Mouse (Mus musculus) MN1 (cell line): ENCODE data around the gene Ide.
"Not testable (repeated sequence)": the region's sequence is repeated elsewhere in the genome, so short reads cannot be mapped to it uniquely, and the experiment has no call there.

ENCODE experiments used
- DNase-seq: peaks from one replicate; pipeline ENCODE4 v3.0.0-alpha.2; 2016; ENCODE audit warnings: low spot score

Gene Ide

DNA sequence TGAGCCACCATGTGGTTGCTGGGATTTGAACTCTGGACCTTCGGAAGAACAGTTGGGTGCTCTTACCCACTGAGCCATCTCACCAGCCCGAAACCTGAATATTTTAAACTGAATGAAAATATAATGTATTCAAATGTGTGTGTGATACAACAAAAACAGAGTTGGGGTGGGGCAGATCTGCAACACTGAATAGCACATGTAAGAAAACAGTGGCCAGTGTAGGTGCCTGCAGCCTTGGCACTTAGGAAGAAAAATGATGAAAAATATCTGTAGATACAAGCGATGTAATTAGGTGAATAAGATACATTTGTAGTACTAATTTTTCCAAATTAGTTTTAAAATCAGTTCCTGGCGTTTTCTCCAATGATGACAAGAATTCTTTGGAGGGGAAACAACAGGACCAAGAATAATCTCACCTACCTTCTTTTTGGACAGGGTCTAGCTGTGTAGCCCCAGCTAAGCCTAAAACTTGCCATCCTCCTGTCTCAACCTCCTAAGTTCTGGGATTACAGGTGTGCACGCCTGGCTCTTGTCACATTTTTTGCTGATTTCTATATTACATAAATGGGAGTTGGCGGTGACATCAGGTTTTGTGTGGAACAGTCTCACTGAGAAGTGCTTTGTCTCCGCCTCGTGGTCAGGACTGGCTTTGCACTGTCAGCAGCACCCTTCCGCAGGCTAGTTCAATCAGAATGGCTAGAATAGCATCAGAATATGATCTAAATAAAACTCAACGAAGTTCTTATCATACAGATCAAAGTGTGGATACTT is 72.1 kb downstream of the Ide start:
- peak; percentile 81 for DNase-seq

DNA sequence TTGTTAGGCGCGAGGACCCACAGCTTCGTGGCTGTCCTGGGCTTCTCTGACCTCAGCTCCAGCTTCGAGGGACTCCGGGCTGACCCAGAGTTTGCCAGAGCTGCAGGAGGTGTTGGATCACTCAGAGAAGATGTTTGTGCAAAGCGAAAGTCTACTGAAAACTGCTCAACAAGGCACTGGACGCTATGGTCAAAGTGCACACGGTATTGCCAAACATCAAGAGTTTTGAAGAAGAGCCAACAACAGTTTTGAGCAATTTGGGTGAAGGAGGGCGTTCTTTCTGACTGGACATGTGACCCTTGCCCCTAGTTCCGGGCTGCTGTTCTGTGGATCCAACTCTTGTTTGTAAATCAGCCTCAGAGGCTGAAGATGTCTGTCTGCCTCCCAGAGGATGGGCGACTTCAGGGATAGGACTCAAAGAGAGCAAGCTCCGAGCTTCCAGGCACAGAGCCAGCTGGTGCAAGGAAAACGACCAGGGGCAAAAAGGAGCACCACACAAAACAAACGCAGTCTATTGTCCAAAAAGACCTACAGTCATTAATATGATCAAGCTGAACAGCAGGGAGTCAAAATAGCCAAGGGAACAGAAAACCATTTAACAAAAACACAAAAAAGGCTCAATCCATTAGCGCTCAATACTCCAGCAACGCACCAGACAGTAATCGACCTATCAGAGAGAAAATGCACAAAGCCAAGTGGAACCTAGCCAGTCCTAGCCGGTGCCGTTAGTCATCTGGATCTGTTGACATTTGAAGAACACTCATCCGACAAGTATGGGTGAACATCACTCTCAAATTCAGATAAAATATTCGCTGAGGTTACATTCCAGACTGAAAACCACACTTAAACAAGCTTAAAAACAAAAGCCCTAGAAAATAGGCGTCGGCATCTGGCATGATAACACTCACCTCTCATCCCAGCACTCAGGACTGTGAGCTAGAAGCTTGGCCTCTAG is 73.4 kb downstream of the Ide start:
- peak; percentile 37 for DNase-seq

DNA sequence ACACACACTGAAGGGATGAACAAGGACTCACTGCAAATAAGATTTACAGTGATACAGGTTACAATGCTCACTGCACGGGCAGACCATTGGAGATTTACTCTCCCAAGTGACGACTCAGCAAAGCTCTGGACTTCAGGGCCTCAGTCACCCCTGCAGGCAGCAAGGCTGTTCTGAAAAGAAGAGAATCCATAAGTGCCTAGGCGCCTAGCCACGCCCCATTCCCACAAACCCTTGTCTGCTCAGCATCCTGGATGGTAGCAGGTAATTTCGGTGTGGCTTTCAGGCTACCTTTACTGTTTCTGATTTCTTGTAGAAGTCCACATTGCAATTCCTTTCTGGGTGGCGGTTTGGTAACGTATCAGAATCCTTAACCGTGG is 74.1 kb downstream of the Ide start:
- DNase-seq, result peak; percentile 41

DNA sequence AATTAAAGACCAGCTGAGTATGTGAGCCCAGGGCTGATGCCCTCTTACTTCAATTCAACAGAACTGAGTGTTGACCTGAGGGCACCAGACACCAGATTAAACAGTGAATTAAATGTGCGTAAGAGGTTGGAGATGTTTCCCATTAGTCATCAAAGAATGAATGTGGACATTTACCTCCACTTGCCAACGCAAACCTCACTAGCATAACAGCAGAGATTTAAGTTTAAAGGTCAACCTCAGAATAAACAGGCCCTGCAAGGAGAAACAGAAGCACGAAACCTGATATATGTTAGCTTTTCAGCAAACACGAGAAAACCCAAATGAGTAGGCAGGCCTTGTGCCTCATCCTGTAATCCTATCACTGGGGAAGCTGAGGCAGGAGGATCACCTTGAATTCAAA is 75.3 kb downstream of the Ide start:
- DNase-seq, result no peak

DNA sequence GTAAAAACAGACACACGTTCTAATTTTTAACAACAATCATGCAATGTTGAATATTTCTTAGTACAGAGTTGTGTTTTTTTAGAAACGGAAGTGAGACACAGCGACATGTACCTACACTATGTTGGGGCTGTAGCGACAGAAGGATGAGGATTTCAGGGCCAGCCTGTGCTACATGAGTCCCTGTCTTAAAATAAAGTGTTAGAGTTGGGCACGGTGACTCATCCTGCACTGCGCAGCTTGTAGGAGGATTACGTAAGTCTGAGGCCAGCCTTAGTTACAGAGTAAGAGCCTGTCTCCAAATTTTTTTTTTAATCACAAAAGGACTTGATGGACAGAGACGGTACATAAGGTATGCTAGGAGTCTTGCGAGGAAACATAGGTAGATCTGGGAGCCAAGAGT is 82.3 kb downstream of the Ide start:
- DNase-seq, result no peak

DNA sequence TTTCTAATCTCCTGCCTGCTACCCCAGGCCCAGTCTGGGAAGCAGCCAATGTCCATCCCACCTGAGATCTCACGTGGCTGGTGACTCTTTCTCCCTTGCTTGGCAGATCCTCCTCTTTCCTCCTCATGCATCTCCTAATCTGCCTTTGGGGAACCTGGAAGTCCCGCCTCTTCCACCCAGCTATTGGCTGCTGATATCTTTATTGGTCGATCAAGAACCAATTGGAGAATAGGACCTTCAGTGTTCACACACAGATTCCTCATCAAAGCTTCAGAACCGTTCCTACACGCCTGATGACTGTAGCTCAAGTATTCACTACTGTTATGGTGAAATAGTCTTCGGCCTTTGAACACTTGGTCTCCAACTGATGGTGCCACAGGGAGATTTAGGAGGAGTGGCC is 85.5 kb downstream of the Ide start:
- no peak for DNase-seq

DNA sequence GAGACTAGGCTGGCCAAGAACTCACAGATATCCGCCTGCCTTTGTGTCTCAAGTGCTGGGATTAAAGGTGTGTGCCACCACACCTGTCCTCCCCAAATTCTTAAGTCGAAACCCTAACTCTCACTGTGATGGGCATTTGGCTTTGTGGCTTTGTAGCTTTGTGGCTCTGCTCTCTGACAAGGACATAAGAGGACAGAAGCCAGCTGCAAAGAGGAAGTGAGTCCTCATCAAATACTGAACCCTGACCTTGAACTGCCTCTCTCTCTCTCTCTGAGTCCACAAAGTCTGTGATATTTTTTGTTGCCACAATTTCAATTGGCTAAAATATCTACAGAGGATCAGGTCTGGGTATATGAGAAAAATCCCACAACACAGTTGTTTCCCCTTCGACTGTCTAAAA is 89.5 kb downstream of the Ide start:
- DNase-seq, result no peak

DNA sequence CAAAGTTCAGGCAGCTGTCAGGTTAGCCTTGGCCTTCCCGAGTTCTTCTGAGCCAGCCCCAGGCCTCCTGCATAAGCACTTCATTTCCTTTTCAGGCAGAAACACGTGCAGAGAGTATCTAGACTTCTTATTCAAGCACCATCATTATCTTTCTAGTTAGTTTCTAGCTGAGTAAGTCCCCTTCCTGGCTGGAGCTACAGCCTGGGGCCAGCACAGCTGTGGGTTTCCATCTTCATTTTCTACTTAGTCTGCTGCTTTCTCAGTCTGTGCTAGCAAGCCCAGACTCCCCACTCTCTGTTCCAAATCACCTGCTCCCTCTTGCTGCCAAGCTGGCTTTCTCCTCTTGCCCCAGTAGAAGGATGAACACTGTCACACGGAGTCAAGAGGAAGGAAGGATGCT is 90.8 kb downstream of the Ide start:
- DNase-seq, result no peak

DNA sequence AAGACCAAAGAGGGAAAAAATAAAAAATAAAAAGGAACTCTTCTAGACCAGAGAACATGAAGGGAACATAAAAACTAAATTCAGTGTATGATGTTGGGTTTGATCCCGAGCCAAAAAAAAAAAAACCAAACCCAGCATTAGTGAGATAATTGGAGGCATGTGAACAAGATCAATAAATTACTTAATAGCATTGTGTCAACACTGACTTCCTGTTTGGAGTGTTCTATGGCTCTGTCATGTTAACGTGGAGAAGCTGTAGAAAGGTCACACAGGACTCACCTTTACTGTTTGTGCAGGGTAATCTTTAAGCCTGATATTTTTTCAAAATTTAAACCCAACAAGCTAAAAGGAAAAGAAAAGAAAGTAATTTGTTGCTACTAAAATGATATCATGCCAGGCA is 94.9 kb downstream of the Ide start:
- DNase-seq, result no peak

DNA sequence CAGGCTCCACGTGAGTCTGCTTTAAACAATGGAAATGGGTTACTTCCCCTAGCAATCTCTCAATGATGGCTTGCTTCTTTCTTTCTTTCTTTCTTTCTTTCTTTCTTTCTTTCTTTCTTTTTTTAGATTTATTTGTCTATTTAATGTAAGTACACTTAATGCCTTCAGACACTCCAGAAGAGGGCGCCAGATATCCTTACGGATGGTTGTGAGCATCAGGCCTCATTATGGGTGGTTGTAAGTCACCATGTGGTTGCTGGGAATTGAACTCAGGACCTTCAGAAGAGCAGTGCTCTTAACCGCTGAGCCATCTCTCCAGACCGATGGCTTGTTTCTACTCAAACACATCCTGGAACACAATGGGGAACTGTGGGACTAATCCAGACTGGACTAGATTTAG is 96.5 kb downstream of the Ide start:
- no peak for DNase-seq

DNA sequence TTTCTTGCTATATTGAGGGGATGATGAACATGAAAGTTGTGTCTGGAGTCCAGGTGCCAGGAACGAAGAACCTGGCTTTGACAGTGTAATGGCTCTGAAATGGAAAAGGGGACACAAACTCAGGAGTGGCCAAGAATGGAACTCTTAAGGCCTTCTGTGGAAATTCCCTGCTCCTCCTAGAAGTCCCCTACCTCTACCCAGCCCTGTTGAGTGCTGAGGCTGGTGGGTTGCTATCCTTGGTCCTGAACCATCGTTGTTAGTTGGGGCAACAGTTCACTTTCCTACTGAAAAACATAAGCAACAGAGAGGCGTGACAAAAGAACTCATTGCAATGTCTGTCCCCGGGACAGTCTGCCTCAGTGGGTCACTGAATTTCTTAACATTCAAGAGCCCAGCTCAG is 98.6 kb downstream of the Ide start:
- no peak for DNase-seq

DNA sequence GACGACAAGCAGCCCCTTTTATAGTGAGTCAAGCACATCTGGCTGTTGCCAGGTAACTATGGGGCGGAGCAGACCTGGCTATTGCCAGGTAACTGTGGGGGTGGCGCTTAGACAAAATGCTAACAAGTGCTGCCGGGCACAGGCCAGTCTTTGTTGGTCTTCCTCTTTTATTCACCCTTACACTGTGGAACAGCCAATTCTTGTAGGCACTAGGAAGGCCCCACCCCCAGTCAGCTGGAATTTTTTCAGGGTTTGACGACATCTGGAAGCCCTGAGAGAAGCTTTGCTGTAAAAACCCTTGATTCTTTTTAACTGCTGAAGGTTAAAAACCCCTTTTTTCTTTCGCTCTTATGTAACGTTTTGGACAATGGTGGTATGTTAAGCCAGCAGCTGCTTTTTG is 99.0 kb downstream of the Ide start:
- no peak for DNase-seq

DNA sequence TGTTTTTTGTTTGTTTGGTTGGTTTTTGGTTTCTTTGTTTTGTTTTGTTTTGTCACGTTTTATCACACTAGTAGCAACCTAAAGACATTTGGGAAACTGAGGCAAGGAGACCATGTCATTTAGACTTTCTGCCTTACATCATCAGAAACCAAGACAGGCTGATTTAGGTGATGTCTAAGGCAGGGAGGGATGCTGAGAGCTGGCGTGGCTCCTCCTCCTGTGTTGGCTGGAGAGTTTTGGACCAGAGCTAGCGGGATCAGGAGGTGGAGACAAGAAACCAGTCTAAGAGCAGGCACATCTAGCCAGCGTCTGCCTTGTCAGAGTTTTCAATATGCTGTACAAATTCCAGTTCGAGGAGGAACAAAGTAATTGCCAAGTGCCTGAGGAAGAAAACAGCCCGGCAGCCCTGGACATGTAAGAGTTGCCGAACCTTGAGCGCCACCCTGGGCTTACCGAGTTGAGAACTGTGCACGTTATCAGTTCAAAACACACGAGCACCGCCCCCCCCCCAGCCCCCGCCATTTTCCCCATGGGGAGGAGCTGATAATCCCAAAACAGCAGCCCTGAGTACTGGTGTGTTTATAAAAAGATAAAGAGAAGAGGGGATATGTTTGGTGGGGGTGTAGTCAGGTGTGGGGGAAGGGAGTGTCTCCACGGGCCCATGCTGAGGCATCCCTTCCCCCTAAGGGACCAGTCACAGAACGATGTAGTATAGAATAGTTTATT is 99.8 kb downstream of the Ide start:
- DNase-seq, result peak; percentile 9

DNA sequence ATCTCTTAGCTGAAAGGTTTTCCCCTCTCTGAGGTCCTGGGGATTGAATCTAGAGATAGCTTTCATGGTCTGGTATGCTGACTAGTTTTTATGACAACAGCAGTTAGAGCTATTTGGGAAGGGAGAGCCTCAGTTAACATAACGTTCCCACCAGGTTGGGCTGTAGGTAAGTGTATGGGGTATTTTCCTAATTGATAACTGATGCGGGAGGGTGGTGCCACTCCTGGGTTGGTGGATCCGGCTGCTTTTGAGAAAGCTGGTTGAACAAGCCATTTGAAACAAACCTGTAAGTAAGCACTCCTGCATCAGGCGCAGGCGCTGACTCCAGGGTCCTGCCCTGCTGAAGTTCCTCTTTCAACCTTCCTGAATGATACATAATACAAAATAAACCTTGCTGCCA is 100.3 kb downstream of the Ide start:
- DNase-seq, result no peak

DNA sequence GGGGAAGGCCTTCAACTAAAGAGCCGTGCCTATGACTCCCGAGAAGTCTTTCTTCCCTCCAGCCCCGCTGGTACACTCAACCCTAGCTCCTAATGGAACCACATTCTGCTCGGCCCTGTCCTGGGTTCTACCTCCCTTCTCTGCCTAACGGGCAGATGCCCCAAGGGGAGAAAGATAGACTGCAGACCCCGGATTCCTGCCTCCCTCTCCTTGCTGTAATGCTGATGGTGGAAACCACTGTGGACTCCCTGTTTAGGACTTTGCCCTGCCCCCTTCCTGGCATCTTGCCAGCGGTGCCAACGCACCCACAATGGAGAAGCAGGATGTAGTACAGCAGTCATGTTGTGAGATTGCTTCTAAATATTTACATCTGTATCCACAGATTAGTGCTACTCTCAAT is 101.8 kb downstream of the Ide start:
- DNase-seq, result no peak

DNA sequence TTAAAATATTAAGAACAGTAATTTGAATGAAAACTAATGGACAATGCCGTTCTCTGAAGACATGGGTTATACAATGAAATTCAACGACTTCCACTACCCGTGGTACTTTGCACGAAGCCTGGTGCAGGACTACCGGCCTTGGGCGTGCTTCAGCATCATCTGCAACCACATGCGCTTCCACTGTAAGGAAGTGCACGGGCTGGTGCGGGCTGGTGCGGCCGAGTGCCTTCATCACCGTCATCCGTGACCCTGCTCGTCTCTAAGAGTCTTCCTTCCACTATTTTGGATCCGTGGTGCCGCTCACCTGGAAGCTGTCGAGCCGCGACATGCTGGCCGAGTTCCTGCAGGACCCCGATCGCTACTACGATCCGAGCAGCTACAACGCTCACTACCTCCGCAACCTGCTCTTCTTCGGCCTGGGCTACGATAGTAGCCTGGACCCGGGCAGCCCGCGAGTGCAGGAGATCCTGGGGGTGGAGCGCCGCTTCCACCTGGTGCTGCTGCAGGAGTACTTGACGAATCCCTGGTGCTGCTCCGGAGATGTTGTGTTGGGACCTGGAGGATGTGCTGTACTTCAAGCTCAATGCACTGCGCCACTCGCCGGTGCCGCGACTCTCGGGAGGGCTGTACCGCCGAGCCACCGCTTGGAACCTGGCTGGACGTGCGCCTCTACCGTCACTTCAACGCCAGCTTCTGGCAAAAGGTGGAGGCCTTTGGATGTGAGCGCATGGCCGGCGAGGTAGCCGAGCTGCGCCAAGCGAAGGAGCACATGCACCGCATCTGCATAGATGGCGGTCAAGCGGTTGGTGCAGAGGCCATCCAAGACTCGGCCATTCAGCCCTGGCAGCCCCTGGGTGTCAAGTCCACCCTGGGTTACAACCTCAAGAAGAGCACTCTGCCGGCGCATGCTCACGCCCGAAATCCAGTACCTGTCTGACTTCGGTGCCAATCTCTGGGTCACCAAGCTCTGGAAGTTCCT is 103.8 kb downstream of the Ide start:
- no peak for DNase-seq

DNA sequence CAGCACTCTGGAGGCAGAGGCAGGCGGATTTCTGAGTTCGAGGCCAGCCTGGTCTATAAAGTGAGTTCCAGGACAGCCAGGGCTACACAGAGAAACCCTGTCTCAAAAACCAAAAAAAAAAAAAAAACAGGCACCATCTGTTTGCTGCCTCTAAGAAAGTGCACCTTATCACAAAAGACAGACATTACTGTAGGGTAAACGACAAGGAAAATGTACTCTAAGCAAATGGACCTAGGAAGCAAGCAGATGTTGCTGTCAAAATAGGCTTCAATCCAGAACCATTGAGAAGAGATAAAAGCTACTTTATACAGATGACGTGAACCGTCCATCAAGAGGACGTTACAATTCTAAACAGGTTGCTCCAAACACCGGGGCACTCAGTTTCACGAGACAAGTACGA is 105.1 kb downstream of the Ide start:
- DNase-seq, result not testable (repeated sequence)

DNA sequence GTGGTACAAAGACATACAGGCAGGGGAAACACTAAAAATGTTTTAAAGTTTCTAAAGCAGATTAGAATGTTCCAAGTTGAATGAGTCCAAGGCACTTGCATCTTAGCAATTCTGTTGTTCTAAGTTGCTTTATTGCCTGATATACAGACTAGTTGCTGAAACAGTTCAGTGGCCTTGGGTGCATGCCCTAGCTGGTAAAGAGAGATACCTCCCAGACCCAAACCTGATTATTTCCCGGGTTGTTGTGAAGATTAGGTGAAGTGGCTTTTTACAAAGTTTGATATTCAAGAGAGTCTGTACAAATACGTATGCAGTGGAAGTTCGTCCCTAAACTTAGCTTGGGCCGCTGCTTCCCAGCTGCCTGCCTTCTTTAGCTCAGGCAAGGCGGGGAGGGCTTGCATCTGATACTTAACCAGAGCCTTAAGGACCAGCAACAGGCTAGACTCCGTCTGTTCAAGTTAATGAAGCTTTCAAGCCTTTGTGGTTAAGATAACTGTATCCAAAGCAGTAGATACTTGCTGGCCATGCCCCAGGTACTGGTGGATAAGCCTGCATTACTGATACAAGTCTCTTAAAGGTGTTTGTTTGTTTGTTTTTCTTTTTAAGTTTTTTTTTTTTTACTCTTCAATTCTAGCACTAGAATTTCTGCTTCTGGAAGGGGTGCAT is 112.3 kb downstream of the Ide start:
- no peak for DNase-seq
